Mouse (Mus musculus) induced T-regulatory cell, adult 2 months (primary cell): Measurements from ENCODE around the gene Vmn1r193.
"Not testable (repeated sequence)": the region's sequence is repeated elsewhere in the genome, so short reads cannot be mapped to it uniquely, and the experiment has no call there.

Source experiments
- DNase-seq: peaks from one replicate; pipeline ENCODE4 v3.0.0-alpha.2; 2012; ENCODE audit warnings: low read depth

Gene Vmn1r193

GRCm38 (mm10) chr13:22223060-22223459 is at the start of gene Vmn1r193:
Gene Vmn1r193, minus strand, starts transcription at chr13:22223160.
- DNase-seq = not testable (repeated sequence)

GRCm38 (mm10) chr13:22271721-22272120 is 48.8 kb upstream of the Vmn1r193 start:
- DNase-seq = no peak

GRCm38 (mm10) chr13:22270222-22270621 is 47.3 kb upstream of the Vmn1r193 start, which contains the start of gene Vmn1r195:
Gene Vmn1r195, plus strand, starts transcription at chr13:22270522.
- DNase-seq = not testable (repeated sequence)

GRCm38 (mm10) chr13:22243915-22244314 is 21.0 kb upstream of the Vmn1r193 start, which contains the start of gene Vmn1r194:
Gene Vmn1r194, plus strand, starts transcription at chr13:22244215.
- no peak for DNase-seq

GRCm38 (mm10) chr13:22192756-22193155 is 30.2 kb downstream of the Vmn1r193 start:
- DNase-seq = not testable (repeated sequence)

GRCm38 (mm10) chr13:22191041-22191440 is 31.9 kb downstream of the Vmn1r193 start, which contains the start of gene Vmn1r192:
Gene Vmn1r192, minus strand, starts transcription at chr13:22191141.
- DNase-seq = no peak

GRCm38 (mm10) chr13:22190385-22190784 is 32.6 kb downstream of the Vmn1r193 start:
- DNase-seq = no peak

GRCm38 (mm10) chr13:22189313-22189712 is 33.6 kb downstream of the Vmn1r193 start:
- DNase-seq = no peak

GRCm38 (mm10) chr13:22183869-22184268 is 39.1 kb downstream of the Vmn1r193 start, which contains the start of gene Vmn1r191:
Gene Vmn1r191, minus strand, starts transcription at chr13:22183969.
- DNase-seq = no peak

- DNase-seq = no peak
These were observed 54.5 kb downstream of the Vmn1r193 start for GRCm38 (mm10) chr13:22168416-22168815.
